Mouse (Mus musculus) forelimb bud, embryonic 11.5 days (tissue): ENCODE results near the gene Upf3a.
"Not testable (repeated sequence)": the region's sequence is repeated elsewhere in the genome, so short reads cannot be mapped to it uniquely, and the experiment has no call there.

Experiments used
- DNase-seq: peaks from one replicate; pipeline ENCODE4 v3.0.0-alpha.2; 2012; ENCODE audit warnings: low read depth, low spot score

Gene Upf3a

DNA sequence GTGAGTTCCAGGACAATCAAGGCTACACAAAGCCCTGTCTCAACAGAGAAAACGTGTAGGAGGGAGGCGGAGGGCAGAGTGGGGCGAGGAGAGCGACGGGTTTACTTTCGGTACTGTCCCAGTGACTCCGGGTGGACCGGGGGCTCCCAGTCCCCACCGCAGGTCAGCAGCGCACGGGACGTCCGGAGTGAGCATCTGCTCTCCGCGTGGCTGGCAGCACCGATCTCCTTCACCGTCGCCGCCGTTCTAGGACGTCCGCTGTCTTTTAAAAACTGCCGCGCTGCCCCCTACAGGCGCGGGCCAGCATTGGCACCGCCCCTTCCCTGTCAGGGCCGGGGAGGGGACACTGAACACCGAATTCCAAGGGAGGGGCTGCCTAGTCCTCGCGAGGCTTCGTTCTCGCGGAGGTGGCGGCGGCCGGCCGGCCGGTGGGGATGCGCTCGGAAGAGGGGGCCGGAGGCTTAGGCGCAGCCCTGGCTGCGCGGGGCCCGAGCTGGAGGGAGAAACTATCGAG lies at the start of gene Upf3a:
Upf3a (plus strand) TSS at position 366 of the 514 bp plus-strand sequence.
- DNase-seq: peak; percentile 95

- DNase-seq: peak; percentile 6
These were observed 45.1 kb upstream of the Upf3a start for GRCm38 (mm10) chr8:13740323-13740770.

DNA sequence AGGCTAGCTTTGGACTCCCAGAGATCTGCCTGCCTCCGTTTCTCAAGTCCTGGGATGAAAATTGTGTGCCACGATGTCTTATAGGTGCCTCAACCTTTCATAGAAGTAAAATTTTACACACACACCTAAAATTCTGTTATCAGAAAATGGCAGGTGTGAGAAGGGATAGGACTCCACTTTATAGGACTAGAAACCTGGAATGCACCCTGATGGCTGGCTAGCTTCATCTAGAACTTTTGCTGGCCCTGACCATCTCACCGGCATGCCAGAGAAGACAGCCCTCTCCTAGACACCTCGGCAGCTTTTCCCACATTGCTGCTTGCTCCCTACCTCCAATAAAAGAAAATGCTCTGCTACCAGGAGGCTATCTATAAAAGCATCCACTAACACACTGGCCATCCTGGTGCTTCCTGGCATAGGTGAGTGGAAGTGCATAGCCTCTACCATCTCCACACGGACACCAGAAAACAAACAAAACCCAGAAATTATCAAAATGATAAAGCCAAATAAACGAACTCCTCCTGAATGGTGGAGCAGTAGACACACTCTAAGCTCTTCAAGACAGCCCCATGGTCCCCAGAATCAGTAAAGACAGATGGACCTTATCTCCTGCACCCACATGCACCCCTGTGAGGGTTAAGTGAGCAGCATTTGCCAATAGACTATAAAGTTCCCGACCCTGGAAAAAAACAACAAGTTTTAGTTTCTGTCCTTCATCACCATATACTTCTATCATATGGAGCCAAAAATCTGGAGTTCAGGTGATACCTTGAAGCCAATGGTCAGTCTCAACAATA lies 44.4 kb upstream of the Upf3a start:
- DNase-seq: no peak

GRCm38 (mm10) chr8:13746212-13746611 lies 39.2 kb upstream of the Upf3a start:
- DNase-seq: not testable (repeated sequence)

DNA sequence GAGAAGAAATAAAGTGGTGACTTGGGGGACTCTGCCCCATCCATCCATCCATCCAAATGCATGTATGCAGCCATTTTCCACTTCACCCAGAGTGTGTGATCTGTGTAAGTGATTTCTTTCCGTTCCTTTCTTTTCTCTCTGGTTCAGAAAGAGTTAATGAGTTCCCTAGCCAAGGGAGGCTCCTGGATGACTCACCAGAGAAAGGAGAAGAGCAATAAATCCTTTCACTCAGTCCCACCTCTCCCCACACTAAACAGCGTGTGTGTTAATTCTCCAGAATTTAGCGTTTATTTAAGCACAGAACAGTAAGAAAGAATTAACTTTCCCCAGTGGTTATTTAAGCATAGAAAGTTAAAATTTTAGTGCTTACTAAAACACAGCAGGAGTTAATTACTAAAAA lies 37.8 kb upstream of the Upf3a start:
- no peak for DNase-seq

- DNase-seq: peak; percentile 76
These were observed 31.7 kb upstream of the Upf3a start for GRCm38 (mm10) chr8:13753680-13754079.

GRCm38 (mm10) chr8:13756480-13756879 lies 28.9 kb upstream of the Upf3a start:
- no peak for DNase-seq

DNA sequence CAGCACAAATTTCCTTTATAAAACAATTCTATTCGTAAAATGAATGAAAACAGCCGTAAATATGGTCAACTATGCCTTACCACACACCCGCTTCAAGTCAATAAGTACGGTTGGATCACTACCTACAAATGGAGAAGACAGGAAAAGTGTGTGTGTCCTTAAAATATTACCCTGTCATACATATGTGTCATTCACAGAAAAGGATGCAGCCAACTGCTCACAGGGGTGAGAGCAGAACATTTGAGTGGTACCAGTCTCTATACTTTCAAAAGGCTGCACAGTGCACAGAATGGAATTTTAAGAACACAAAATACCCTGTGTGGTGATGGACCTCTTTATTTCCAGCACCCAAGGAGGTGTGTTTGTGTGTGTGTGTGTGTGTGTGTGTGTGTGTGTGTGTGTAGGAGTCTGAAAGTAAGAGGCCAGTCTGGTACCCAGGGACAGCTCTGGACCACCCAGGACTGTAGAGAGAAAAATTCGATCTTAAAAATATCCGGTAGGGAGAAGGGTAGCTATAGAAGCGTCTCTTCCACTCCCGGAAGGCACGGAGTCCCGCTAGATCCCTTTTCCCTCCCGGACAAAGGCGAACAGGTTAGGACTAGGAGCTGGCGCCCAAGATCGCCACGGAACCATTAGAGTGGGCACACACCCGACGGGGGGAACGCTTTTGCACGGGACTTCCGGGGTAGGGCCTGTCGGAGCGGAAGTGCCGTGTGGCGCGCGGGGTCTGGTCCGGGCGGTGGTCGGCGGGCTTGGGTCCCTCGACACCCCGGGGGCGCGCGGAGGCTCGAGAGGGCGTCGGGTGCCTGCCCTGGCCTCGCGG lies 28.2 kb upstream of the Upf3a start, which contains the start of gene Cdc16:
Cdc16 (plus strand) TSS at position 695 of the 823 bp plus-strand sequence.
- peak; percentile 92 for DNase-seq

DNA sequence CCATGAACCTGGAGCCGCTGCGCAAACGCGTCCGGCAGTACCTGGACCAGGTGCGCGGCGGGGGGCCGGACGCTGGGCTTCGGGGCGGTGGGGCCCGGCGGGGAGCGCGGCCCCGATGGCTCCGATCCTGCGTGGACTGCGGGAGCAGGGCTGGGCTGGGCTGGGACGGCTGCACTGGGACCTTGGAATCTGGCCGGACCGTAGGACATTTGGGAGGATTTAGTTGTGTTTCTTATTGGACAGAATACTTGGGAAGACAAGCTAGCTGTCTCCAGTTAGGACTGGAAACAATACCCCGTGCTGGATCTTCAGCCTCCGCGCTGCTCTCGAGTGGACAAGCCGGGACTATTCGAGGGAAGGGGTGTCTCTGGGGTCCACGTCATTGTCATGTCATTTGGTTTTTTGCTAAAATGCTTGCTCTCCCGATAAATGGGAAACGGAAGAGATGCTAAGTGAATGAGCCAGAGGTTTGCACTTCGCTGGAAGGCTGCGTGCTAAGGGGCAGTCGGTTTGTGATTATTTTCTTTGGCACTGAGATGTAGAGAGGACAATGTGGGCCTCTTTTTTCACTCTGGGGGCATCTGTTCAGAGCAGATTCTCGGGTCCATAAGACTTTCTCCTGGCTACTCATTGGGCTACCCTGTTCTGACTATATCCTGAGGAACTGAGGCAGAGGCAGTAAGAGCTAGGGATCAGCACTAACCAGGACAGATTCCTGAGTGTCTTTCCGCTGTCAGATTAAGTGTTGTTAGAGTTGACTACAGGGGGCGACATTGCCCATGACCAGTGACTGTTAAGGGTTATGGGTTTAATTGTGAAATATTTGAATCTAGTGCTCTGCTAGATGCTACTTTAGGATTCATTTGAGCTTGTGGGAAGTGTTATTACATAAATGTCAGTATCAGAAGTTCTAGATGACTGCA lies 27.3 kb upstream of the Upf3a start:
- peak; percentile 29 for DNase-seq

GRCm38 (mm10) chr8:13769206-13769605 lies 16.2 kb upstream of the Upf3a start:
- DNase-seq: no peak

DNA sequence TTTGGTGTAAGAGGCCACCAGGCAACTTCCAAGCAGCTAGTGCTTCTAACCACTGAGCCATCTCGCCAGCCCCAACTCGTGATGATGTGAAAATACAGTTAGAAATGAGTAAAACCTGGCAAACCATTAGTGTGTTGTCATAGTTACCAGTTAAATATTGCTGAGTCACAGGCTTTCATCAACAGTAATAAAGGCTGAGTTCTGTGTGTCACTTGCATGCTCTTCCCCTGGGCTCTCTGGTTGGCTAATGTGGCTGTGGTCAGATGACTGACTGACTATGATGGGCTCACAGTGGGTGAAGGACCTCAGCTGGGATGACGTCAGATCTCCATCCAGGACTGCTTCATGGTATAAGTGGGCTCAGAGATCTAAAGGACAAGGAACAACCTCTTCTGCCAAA lies 4.9 kb upstream of the Upf3a start:
- no peak for DNase-seq

- peak; percentile 96 for DNase-seq
These were observed 417 bp downstream of the Upf3a start for GRCm38 (mm10) chr8:13785764-13786299.

DNA sequence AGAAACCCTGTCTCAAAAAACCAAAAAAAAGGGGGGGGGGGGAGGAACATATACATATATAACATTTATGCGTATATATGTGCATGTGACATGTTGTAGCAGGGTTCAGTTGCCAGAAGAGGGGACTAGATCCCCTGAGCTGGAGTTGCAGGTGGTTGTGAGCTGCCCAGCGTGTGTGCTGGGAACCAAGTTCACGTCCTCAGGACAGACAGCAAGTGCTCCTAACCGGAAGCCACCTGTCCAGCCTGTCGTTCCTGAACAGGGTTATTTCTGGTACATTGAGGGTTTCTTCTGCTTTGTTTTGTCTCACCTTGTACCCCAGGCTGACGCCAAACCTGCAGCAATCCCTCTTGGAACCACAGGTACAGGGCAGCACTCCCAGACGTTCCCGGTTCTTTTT lies 4.2 kb downstream of the Upf3a start:
- DNase-seq: no peak

- no peak for DNase-seq
These were observed 7.8 kb downstream of the Upf3a start for GRCm38 (mm10) chr8:13793097-13793745.

DNA sequence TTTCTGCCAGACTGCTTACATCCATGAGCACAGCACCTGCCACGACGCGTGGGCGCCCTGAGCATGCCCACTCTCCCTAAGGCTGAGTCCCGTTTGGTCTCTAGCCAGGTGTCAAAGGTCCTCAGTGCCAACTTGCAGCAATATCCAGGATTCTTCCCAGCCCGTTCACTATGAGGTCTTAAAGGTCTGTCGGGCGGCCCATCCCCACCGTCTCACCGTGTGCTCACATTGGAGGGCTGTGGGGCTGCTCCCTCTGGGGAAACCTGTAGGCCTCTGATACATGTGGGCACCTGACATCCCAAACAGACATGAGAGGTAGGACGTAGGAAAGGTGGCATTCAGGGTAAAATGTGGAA lies 8.3 kb downstream of the Upf3a start:
- no peak for DNase-seq

- DNase-seq: no peak
These were observed 12.3 kb downstream of the Upf3a start for GRCm38 (mm10) chr8:13797676-13798075.

- DNase-seq: no peak
These were observed 14.2 kb downstream of the Upf3a start for GRCm38 (mm10) chr8:13799566-13799965.

- no peak for DNase-seq
These were observed 43.3 kb downstream of the Upf3a start for GRCm38 (mm10) chr8:13828598-13829172.

DNA sequence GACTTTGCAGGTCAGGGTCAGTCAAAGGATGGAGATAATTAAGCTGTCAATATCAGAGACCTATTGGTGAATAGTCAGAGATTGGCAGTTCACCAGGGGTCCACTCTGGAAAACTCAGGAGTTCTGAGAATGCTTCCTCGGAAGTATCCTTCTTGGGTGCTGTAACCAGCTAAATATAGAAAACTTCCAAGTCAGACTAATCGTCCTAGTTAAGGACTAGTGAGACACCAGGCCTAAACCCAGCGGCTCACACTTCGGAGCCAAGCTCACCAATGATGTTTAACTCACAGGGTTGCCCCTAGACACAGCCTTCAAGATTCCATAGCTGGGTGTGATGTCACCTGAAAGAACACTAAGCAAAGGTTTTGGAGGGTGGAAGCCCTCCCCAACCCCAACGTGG lies 52.9 kb downstream of the Upf3a start, which contains the start of gene AF366264:
AF366264 (minus strand) TSS at position 101 of the 400 bp plus-strand sequence.
- DNase-seq: not testable (repeated sequence)

DNA sequence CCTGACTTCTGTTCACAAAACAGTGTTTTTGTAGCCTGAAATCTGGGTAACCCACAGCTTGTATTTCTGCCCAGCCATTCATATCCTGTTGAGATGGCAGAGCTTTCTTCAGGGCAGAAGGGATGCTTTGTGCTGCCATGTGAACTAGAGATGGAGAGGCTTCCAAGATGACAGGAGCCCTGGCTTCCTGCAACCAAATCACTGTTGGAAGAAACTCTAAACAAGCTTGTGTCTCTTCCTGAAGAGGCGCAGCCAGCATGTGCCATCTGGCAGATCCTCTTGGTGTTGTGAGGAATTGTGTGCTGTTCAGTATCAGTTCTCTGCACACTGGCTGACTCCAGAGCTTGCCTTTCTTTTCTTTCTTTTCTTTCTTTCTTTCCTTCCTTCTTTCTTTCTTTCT lies 57.9 kb downstream of the Upf3a start:
- DNase-seq: not testable (repeated sequence)
